Mouse (Mus musculus) hindbrain, embryonic 15.5 days (tissue): ENCODE measurements at regions not wholly inside any gene's neighbourhood (a gene's known extent, or its start where the extent isn't known, plus 50 kb on each side); places are given as distances from the start of the nearest gene placed in this dataset.

Experiments
- ATAC-seq: fragments of 200-750 bp; cut with Nextera tagmentation; 2 replicates; pipeline ENCODE4 v1.8.0; 2017; ENCODE audit warnings: low read depth, moderate number of reproducible peaks, moderate TSS enrichment; ENCODE audit not compliant: low FRiP score
- H3K27ac ChIP-seq: fragments of 300-500 bp; sonication (generic); replicated peaks from 2 replicates; pipeline ENCODE4 v1.5.1; 2015; ENCODE audit warnings: mild to moderate bottlenecking, inconsistent platforms
- H3K27me3 ChIP-seq: fragments of 300-500 bp; sonication (generic); 2 replicates; pipeline ENCODE4 v1.6.1; 2015; ENCODE audit warnings: control low read depth, inconsistent platforms
- H3K36me3 ChIP-seq: fragments of 300-500 bp; sonication (generic); 2 replicates; pipeline ENCODE4 v1.6.1; 2015; ENCODE audit warnings: control low read depth, inconsistent platforms
- H3K4me1 ChIP-seq: fragments of 300-500 bp; sonication (generic); replicated peaks from 2 replicates; pipeline ENCODE4 v1.6.1; 2015; ENCODE audit warnings: control low read depth, inconsistent platforms
- H3K4me2 ChIP-seq: fragments of 300-500 bp; sonication (generic); 2 replicates; pipeline ENCODE4 v1.6.1; 2015; ENCODE audit warnings: moderate library complexity, mild to moderate bottlenecking, inconsistent platforms
- H3K4me3 ChIP-seq: fragments of 300-500 bp; sonication (generic); 2 replicates; pipeline ENCODE4 v1.5.1; 2015; ENCODE audit warnings: mild to moderate bottlenecking, inconsistent platforms
- H3K9ac ChIP-seq: fragments of 300-500 bp; sonication (generic); 2 replicates; pipeline ENCODE4 v1.6.1; 2015; ENCODE audit warnings: inconsistent platforms
- H3K9me3 ChIP-seq: fragments of 300-500 bp; sonication (generic); 2 replicates; pipeline ENCODE4 v1.6.1; 2016; ENCODE audit warnings: control low read depth, inconsistent platforms
- WGBS: fragments of 180-500 bp; shearing (Covaris S2); methylation state at CpG from one replicate; pipeline ENCODE4 v1.1.7; 2015; 5-methylcytosine and 5-hydroxymethylcytosine counted together

GRCm38 (mm10) chr15:93662601-93663000, 66.9 kb upstream of the Prickle1 start:
- Histone ChIP-seq H3K9ac (no peak overlapping the region), H3K4me2 (no peak overlapping the region), H3K27me3 (no peaks in the 10 kb centered on the region), H3K4me3 (no peak overlapping the region), H3K9me3 (no peaks in the 10 kb centered on the region), H3K4me1 (no peaks in the 10 kb centered on the region), H3K36me3 (no peaks in the 10 kb centered on the region), H3K27ac (no peak overlapping the region)
- 100% methylated on average over 1 of the region's 1 CpGs for WGBS
- no peak for ATAC-seq

DNA sequence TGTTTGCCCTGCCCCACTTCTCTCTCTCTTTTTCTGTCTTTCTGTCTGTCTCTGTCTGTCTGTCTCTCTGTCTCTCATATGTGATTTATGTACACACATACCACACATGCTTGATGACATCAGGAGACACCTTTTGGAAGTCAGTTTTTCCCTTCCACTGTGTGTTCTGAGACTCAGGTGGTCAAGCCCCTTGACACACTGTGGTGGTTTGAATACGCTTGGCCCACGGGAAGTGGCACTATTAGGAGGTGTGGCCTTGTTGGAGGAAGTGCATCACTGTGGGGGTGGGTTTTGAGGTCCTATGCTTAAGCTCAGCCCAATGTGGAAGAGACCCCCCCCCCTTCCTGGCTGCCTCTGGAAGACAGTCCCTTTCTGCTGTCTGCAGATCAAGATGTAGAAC, 66.1 kb upstream of the Prickle1 start:
- Histone ChIP-seq H3K9ac (no peak overlapping the region), H3K4me3 (no peak overlapping the region), H3K27ac (no peak overlapping the region), H3K4me1 (no peaks in the 10 kb centered on the region), H3K4me2 (no peak overlapping the region), H3K9me3 (no peaks in the 10 kb centered on the region), H3K27me3 (no peaks in the 10 kb centered on the region), H3K36me3 (no peaks in the 10 kb centered on the region)
- 96% methylated on average over 2 of the region's 2 CpGs for WGBS
- no peak for ATAC-seq

DNA sequence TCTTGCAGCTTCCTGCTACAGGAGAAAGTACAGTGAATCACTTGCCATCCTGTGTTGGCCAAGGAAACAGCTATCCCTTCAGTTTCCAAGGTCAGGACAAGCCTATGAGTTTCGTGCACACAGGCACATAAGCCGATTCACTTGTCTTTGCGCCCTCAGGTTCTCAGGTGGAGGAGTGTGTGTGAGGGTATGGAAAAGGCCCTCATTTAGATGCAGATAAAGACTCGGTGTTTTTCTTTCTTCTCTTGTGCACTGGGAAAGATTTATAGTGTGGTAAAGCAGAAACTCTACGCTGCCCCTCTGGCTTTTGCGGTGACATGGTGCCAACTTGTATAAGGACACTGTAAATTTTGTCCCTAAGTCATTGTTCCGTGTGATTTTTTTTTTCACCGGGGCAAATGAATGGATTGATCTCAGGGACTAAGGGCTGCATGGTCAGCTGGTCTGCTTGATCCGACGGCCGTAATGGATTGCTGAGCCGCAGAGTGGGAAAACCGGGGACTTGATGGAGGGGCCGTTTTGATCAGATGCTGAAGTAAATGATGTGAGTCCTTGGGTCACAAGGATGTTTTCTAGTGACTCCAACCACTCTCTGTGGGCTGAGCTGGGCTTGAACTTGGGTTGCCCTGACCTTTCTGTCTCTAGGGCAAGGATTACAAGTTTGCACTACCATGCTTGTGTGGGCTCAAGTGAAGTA, 65.4 kb upstream of the Prickle1 start:
- WGBS = 85% methylated on average over 14 of the region's 14 CpGs
- no peak overlapping the region for H3K27ac ChIP-seq
- no peak overlapping the region for H3K4me3 ChIP-seq
- no peak overlapping the region for H3K9ac ChIP-seq
- H3K36me3 ChIP-seq = no peaks in the 10 kb centered on the region
- no peaks in the 10 kb centered on the region for H3K27me3 ChIP-seq
- ATAC-seq = no peak
- H3K4me1 ChIP-seq = no peaks in the 10 kb centered on the region
- no peaks in the 10 kb centered on the region for H3K9me3 ChIP-seq
- H3K4me2 ChIP-seq = no peak overlapping the region

- Histone ChIP-seq H3K4me2 (no peak overlapping the region), H3K9ac (no peak overlapping the region), H3K4me1 (no peaks in the 10 kb centered on the region), H3K27me3 (no peaks in the 10 kb centered on the region), H3K4me3 (no peak overlapping the region), H3K27ac (no peak overlapping the region), H3K36me3 (no peaks in the 10 kb centered on the region), H3K9me3 (no peaks in the 10 kb centered on the region)
- 90% methylated on average over 6 of the region's 6 CpGs for WGBS
- no peak for ATAC-seq
Observed at GRCm38 (mm10) chr15:93657171-93657570, 61.5 kb upstream of the Prickle1 start.

GRCm38 (mm10) chr15:93656713-93657112, 61.0 kb upstream of the Prickle1 start:
- Histone ChIP-seq H3K9me3 (no peaks in the 10 kb centered on the region), H3K4me2 (no peak overlapping the region), H3K4me1 (no peaks in the 10 kb centered on the region), H3K4me3 (no peak overlapping the region), H3K27ac (no peak overlapping the region), H3K27me3 (no peaks in the 10 kb centered on the region), H3K9ac (no peak overlapping the region), H3K36me3 (no peaks in the 10 kb centered on the region)
- WGBS = 78% methylated on average over 6 of the region's 6 CpGs
- ATAC-seq = no peak

DNA sequence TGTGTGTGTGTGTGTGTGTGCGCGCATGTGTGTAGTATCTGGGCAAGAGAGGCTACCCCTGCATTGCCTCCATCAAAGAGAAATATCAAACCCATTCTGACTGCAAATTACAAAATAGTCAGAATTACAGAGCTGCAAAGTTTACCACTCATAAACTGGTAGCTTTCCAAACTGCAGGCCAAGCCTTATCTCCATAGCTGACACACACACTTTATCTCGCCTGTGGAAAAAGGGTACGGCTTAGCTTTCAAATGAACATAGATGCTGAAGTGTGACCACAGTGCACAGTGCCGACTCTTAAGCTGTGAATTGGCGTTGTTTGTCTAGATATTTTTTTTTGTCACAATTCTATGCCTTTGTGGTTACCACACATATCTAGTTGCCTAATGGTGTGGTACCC, 60.1 kb upstream of the Prickle1 start:
- Histone ChIP-seq H3K4me2 (no peak overlapping the region), H3K4me3 (no peak overlapping the region), H3K4me1 (no peaks in the 10 kb centered on the region), H3K27me3 (no peaks in the 10 kb centered on the region), H3K36me3 (no peaks in the 10 kb centered on the region), H3K9ac (no peak overlapping the region), H3K9me3 (no peaks in the 10 kb centered on the region), H3K27ac (no peak overlapping the region)
- WGBS = 97% methylated on average over 6 of the region's 6 CpGs
- ATAC-seq = no peak

GRCm38 (mm10) chr15:93655243-93655642, 59.6 kb upstream of the Prickle1 start:
- 87% methylated on average over 6 of the region's 6 CpGs for WGBS
- no peak overlapping the region for H3K4me3 ChIP-seq
- no peak for ATAC-seq
- H3K9ac ChIP-seq = no peak overlapping the region
- H3K4me1 ChIP-seq = no peaks in the 10 kb centered on the region
- H3K4me2 ChIP-seq = no peak overlapping the region
- no peaks in the 10 kb centered on the region for H3K27me3 ChIP-seq
- H3K9me3 ChIP-seq = no peaks in the 10 kb centered on the region
- H3K27ac ChIP-seq = no peak overlapping the region
- no peaks in the 10 kb centered on the region for H3K36me3 ChIP-seq

DNA sequence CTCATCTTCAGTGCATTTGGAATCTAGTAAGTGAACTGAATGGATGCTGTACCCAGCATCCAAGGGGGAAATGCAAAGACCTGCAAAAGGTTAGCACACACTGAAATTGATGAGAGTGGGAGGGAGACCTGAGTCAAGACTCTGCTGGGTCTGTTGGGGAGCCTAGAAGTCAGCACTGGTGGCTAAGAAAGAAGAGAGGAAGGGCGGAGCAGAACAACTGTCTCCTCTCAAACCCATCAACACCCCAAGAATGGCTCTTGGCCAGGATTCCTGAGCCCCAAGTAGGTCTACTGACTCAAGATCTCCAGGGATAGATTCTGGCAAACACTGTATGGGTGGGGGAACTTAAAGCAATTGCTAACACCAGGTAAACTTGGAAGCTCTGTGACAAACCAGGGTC, 57.7 kb upstream of the Prickle1 start:
- Histone ChIP-seq H3K27me3 (no peaks in the 10 kb centered on the region), H3K9me3 (no peaks in the 10 kb centered on the region), H3K4me2 (no peak overlapping the region), H3K36me3 (no peaks in the 10 kb centered on the region), H3K9ac (no peak overlapping the region), H3K4me3 (no peak overlapping the region), H3K27ac (no peak overlapping the region), H3K4me1 (no peaks in the 10 kb centered on the region)
- no peak for ATAC-seq
- WGBS = 96% methylated on average over 1 of the region's 1 CpGs

- Histone ChIP-seq H3K4me3 (no peak overlapping the region), H3K36me3 (no peaks in the 10 kb centered on the region), H3K4me1 (no peaks in the 10 kb centered on the region), H3K9ac (no peak overlapping the region), H3K27me3 (no peaks in the 10 kb centered on the region), H3K9me3 (no peaks in the 10 kb centered on the region), H3K27ac (no peak overlapping the region), H3K4me2 (no peak overlapping the region)
- no peak for ATAC-seq
- WGBS = 73% methylated on average over 14 of the region's 14 CpGs
Observed at GRCm38 (mm10) chr15:93650981-93651757, 55.5 kb upstream of the Prickle1 start.

GRCm38 (mm10) chr15:93650009-93650522, 54.4 kb upstream of the Prickle1 start:
- WGBS = 90% methylated on average over 2 of the region's 2 CpGs
- Histone ChIP-seq H3K27ac (no peak overlapping the region), H3K36me3 (no peaks in the 10 kb centered on the region), H3K4me2 (no peak overlapping the region), H3K27me3 (no peaks in the 10 kb centered on the region), H3K9me3 (no peaks in the 10 kb centered on the region), H3K4me1 (no peaks in the 10 kb centered on the region), H3K9ac (no peak overlapping the region), H3K4me3 (no peak overlapping the region)
- ATAC-seq = no peak

DNA sequence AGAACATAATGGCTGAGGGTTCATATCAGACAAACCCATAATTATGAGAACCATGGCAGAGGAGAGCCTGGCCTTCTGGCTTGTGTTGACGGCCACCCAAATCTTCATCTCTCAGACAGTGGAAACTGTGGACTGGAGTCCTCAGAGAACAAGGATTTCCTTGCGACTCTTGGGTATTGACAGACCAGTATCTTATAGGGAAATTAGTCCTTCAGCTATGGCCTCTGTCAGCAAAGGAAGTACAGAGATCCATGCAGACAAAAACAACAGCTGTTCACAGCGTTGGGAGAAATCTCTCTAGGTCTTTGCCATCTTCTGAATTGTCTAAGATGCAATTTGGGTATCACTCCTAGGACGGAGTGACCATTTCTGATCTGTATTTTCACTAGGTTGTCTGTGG, 53.0 kb upstream of the Prickle1 start:
- H3K9me3 ChIP-seq = no peaks in the 10 kb centered on the region
- 88% methylated on average over 4 of the region's 4 CpGs for WGBS

GRCm38 (mm10) chr15:93646820-93647219, 51.1 kb upstream of the Prickle1 start:
- Histone ChIP-seq H3K27ac (no peak overlapping the region), H3K9ac (no peak overlapping the region), H3K36me3 (no peaks in the 10 kb centered on the region), H3K4me1 (no peaks in the 10 kb centered on the region), H3K4me2 (no peak overlapping the region), H3K27me3 (no peaks in the 10 kb centered on the region), H3K4me3 (no peak overlapping the region), H3K9me3 (no peaks in the 10 kb centered on the region)
- no peak for ATAC-seq
- 94% methylated on average over 3 of the region's 3 CpGs for WGBS

More for the DNA sequence above, 53.0 kb upstream of the Prickle1 start:
- H3K4me3 ChIP-seq = no peak overlapping the region
- no peak overlapping the region for H3K4me2 ChIP-seq
- H3K4me1 ChIP-seq = no peaks in the 10 kb centered on the region
- no peak for ATAC-seq
- H3K27ac ChIP-seq = no peak overlapping the region
- H3K36me3 ChIP-seq = no peaks in the 10 kb centered on the region
- H3K9ac ChIP-seq = no peak overlapping the region
- no peaks in the 10 kb centered on the region for H3K27me3 ChIP-seq
